Mouse (Mus musculus) gastrocnemius, postnatal 14 days (tissue): ENCODE measurements around the gene Hoxa10. TPM values are rescaled to one million over a fixed set of nuclear protein-coding genes. Genes with fewer than 3 reads are reported as not detected.

Experiments used
- DNase-seq: peaks from one replicate; pipeline ENCODE4 v3.0.0; 2021; ENCODE audit warnings: mixed read lengths
- intact Hi-C: fragments of 180-260 bp; cut with DNase I; formaldehyde crosslinking; loops from one replicate; pipeline ENCODE4 v1.15.1; 2025; ENCODE audit warnings: low total_unique reads
- total RNA-seq, 2 experiments: library from RNA; stranded (reverse); gene quantifications; 2 replicates each; pipeline ENCODE4 v1.2.3; 2021

Gene Hoxa10
- total RNA-seq, 2 experiments from 2014 or later = 16.3 to 22.7 TPM

GRCm38 (mm10) chr6:52211961-52212360, 28.7 kb downstream of the Hoxa10 start:
- no peak for DNase-seq
- intact Hi-C loops = no loop called here

- peak; percentile 84 for DNase-seq
- intact Hi-C loops = no loop called here
These were observed 29.3 kb downstream of the Hoxa10 start for GRCm38 (mm10) chr6:52211170-52211935.

GRCm38 (mm10) chr6:52209685-52210046, 31.0 kb downstream of the Hoxa10 start:
- intact Hi-C loops = no loop called here
- no peak for DNase-seq

- no peak for DNase-seq
- intact Hi-C loops = no loop called here
These were observed 31.6 kb downstream of the Hoxa10 start for GRCm38 (mm10) chr6:52208868-52209684.

GRCm38 (mm10) chr6:52208072-52208867, 32.4 kb downstream of the Hoxa10 start, which contains the start of gene Hoxa6:
TSS of gene Hoxa6 (minus strand) at chr6:52208722.
- intact Hi-C loops = no loop called here
- DNase-seq = peak; percentile 63

GRCm38 (mm10) chr6:52207684-52207976, 33.0 kb downstream of the Hoxa10 start:
- intact Hi-C loops = no loop called here
- DNase-seq = no peak

GRCm38 (mm10) chr6:52206882-52207683, 33.6 kb downstream of the Hoxa10 start:
- no peak for DNase-seq
- intact Hi-C loops = no loop called here

- intact Hi-C loops = loop anchor here (2.0 kb wide), 1 partner anchor 329 kb away; no protein-coding TSS in a partner anchor
- no peak for DNase-seq
These were observed 34.7 kb downstream of the Hoxa10 start for GRCm38 (mm10) chr6:52205638-52206621.

- intact Hi-C loops = loop anchor here (2.0 kb wide), 1 partner anchor 328 kb away; no protein-coding TSS in a partner anchor
- DNase-seq = no peak
These were observed 35.4 kb downstream of the Hoxa10 start for GRCm38 (mm10) chr6:52205221-52205620.

GRCm38 (mm10) chr6:52204050-52204752, 36.5 kb downstream of the Hoxa10 start, which contains the start of gene Hoxa5:
TSS of gene Hoxa5 (minus strand) at chr6:52204587.
- intact Hi-C loops = loop anchor here (2.0 to 5.0 kb wide), 3 partner anchors 202 to 337 kb away; no protein-coding TSS in a partner anchor
- DNase-seq = peak; percentile 74

GRCm38 (mm10) chr6:52203371-52204049, 37.1 kb downstream of the Hoxa10 start:
- DNase-seq = peak; percentile 57
- intact Hi-C loops = loop anchor here (2.0 to 5.0 kb wide), 3 partner anchors 201 to 336 kb away; no protein-coding TSS in a partner anchor

- intact Hi-C loops = loop anchor here (5.0 kb wide), 2 partner anchors 201 to 336 kb away; no protein-coding TSS in a partner anchor
- no peak for DNase-seq
These were observed 37.6 kb downstream of the Hoxa10 start for GRCm38 (mm10) chr6:52203121-52203370.

GRCm38 (mm10) chr6:52202362-52203120, 38.1 kb downstream of the Hoxa10 start:
- no peak for DNase-seq
- intact Hi-C loops = loop anchor here (5.0 kb wide), 2 partner anchors 200 to 335 kb away; no protein-coding TSS in a partner anchor

- DNase-seq = no peak
- intact Hi-C loops = loop anchor here (5.0 kb wide), 2 partner anchors 199 to 334 kb away; no protein-coding TSS in a partner anchor
These were observed 39.4 kb downstream of the Hoxa10 start for GRCm38 (mm10) chr6:52201269-52201668.

- intact Hi-C loops = loop anchor here (5.0 kb wide), 2 partner anchors 198 to 334 kb away; no protein-coding TSS in a partner anchor
- DNase-seq = no peak
These were observed 39.9 kb downstream of the Hoxa10 start for GRCm38 (mm10) chr6:52200751-52201250.
